21 mouse cellular contexts compared by ENCODE assay signal in genomic region chr5:125383637-125384420, GRCm38 (mm10). TPM values are rescaled to one million over a fixed set of nuclear protein-coding genes. Genes with fewer than 3 reads are reported as not detected.
DNase-seq lines count a peak whose midpoint lies in the region; ATAC-seq and TF ChIP-seq lines count a peak whose summit lies in the region.
"Had no signal": no experiment of that assay in that cellular context is flagged by ENCODE, and none has a peak within 500 bp of the region (broad histone marks: within the 10 kb centered on the region; RNA-seq: fewer than 3 reads in every experiment).

No protein-coding gene starts in this region.

- no peak overlapping the region for H3K4me2 ChIP-seq in liver, embryonic 15.5 days
- H3K4me2 ChIP-seq in liver, embryonic 11.5 days, result no peak overlapping the region
- H3K4me2 ChIP-seq in lung, postnatal 0 days (replicated peaks; ENCODE audit: low read depth, low read length), result no peak overlapping the region
- H3K4me2 ChIP-seq: embryonic facial prominence, embryonic 12.5 days; hindbrain, embryonic 13.5 days; limb, embryonic 13.5 days; lung, embryonic 15.5 days had no signal

- no peaks in the 10 kb centered on the region for H3K9me3 ChIP-seq in liver, embryonic 15.5 days (replicated peaks)
- no peaks in the 10 kb centered on the region for H3K9me3 ChIP-seq in liver, embryonic 11.5 days (ENCODE audit: control insufficient read depth, low read length)
- H3K9me3 ChIP-seq in lung, postnatal 0 days (ENCODE audit: low read length), result no peaks in the 10 kb centered on the region
- H3K9me3 ChIP-seq: embryonic facial prominence, embryonic 12.5 days; G1E; hindbrain, embryonic 13.5 days; limb, embryonic 13.5 days; lung, embryonic 15.5 days had no signal

- intact Hi-C loops in gastrocnemius, adult 2 months (cut with DNase I), result loop anchor here (5.0 kb wide), 1 partner anchor 78 kb away; no protein-coding TSS in a partner anchor
- intact Hi-C loops in gastrocnemius, postnatal 36 days (cut with DNase I), result loop anchor here (2.0 to 5.0 kb wide), 2 partner anchors 77 to 93 kb away; partner anchors contain the start of gene Aacs

- no peak for ATAC-seq in liver, embryonic 15.5 days (ENCODE audit: insufficient read depth)
- ATAC-seq in liver, embryonic 11.5 days (replicated peaks; ENCODE audit: low FRiP score), result no peak
- no peak for ATAC-seq in lung, postnatal 0 days
- ATAC-seq: forebrain, embryonic 16.5 days had no signal

- H3K27me3 ChIP-seq in liver, embryonic 15.5 days, result no peaks in the 10 kb centered on the region
- H3K27me3 ChIP-seq in liver, embryonic 11.5 days (replicated peaks; ENCODE audit: control insufficient read depth, insufficient read depth, low read length), result no peaks in the 10 kb centered on the region
- no peaks in the 10 kb centered on the region for H3K27me3 ChIP-seq in lung, postnatal 0 days (replicated peaks; ENCODE audit: insufficient read depth, low read length)
- H3K27me3 ChIP-seq: embryonic facial prominence, embryonic 12.5 days; hindbrain, embryonic 13.5 days; limb, embryonic 13.5 days; lung, embryonic 15.5 days had no signal

- peak overlapping the region; percentile 38; the same call in 1 of the 2 replicates for H3K27ac ChIP-seq in gastrocnemius, adult 2 months
- 0 out of 2 replicates have a peak overlapping the region, but pooled peaks have one; percentile 9 for H3K27ac ChIP-seq in liver, embryonic 15.5 days (replicated peaks)
- no peak overlapping the region for H3K27ac ChIP-seq in liver, embryonic 11.5 days (ENCODE audit: low read depth, low read length)
- no peak overlapping the region for H3K27ac ChIP-seq in lung, postnatal 0 days (ENCODE audit: low read length)
- H3K27ac ChIP-seq: embryonic facial prominence, embryonic 12.5 days; hindbrain, embryonic 13.5 days; limb, embryonic 13.5 days had no signal

- H3K36me3 ChIP-seq in liver, embryonic 15.5 days (replicated peaks), result peaks cover 37% of the 10 kb centered on the region
- peaks cover 12% of the 10 kb centered on the region for H3K36me3 ChIP-seq in liver, embryonic 11.5 days (ENCODE audit: control insufficient read depth, insufficient read depth, low read length)
- H3K36me3 ChIP-seq in lung, postnatal 0 days (ENCODE audit: insufficient read depth, low read length), result peaks cover 15% of the 10 kb centered on the region; the same call in 1 of the 2 replicates

- H3K4me1 ChIP-seq in liver, embryonic 15.5 days (replicated peaks), result peaks cover 27% of the 10 kb centered on the region
- H3K4me1 ChIP-seq in liver, embryonic 11.5 days (replicated peaks; ENCODE audit: control insufficient read depth, insufficient read depth, low read length), result peaks cover 7% of the 10 kb centered on the region
- H3K4me1 ChIP-seq in lung, postnatal 0 days (ENCODE audit: insufficient read depth, low read depth, low read length), result no peaks in the 10 kb centered on the region

- DNase-seq in gastrocnemius, adult 2 months, result no peak
- DNase-seq in gastrocnemius, postnatal 36 days, result no peak
- no peak for DNase-seq in liver, embryonic 11.5 days (ENCODE audit: low spot score)
- DNase-seq in MN1 (ENCODE audit: low spot score), result peak; percentile 44
- peak; percentile 35 for DNase-seq in naive thymus-derived CD4-positive, alpha-beta T cell, adult 2 months (ENCODE audit: low read depth)
- DNase-seq in lung, postnatal 0 days (ENCODE audit: low spot score), result no peak
- no peak for DNase-seq in spleen, adult 18-20 months
- DNase-seq: adrenal gland, postnatal 14 days; cerebellum, adult 8-10 months; kidney, postnatal 14 days; midbrain, embryonic 14.5 days; thymus, postnatal 4 days had no signal

- TF ChIP-seq CTCF in gastrocnemius, adult 2 months (IDR thresholded peaks at IDR 0.05), result no peak
- no peak for TF ChIP-seq CTCF in lung, postnatal 0 days (IDR thresholded peaks at IDR 0.05)

- 65% methylated on average over 3 of the region's 3 CpGs for WGBS in liver, embryonic 15.5 days (ENCODE audit: insufficient replicate concordance)
- 73% methylated on average over 3 of the region's 3 CpGs for whole genome bisulfite sequencing in liver, embryonic 11.5 days
- 61% methylated on average over 3 of the region's 3 CpGs for WGBS in lung, postnatal 0 days

- TF ChIP-seq EP300 in lung, postnatal 0 days (IDR thresholded peaks at IDR 0.05), result no peak

- H3K4me3 ChIP-seq in gastrocnemius, adult 2 months, result peak overlapping the region; percentile 64
- no peak overlapping the region for H3K4me3 ChIP-seq in liver, embryonic 15.5 days (replicated peaks)
- no peak overlapping the region for H3K4me3 ChIP-seq in liver, embryonic 11.5 days (ENCODE audit: low read depth, low read length)
- H3K4me3 ChIP-seq in lung, postnatal 0 days (ENCODE audit: low read depth, low read length), result no peak overlapping the region
- H3K4me3 ChIP-seq: embryonic facial prominence, embryonic 12.5 days; hindbrain, embryonic 13.5 days; limb, embryonic 13.5 days; lung, embryonic 15.5 days had no signal

- no peak overlapping the region for H3K9ac ChIP-seq in liver, embryonic 15.5 days
- H3K9ac ChIP-seq in liver, embryonic 11.5 days (ENCODE audit: low read depth, low read length), result no peak overlapping the region
- H3K9ac ChIP-seq in lung, postnatal 0 days (replicated peaks; ENCODE audit: low read depth), result no peak overlapping the region
- H3K9ac ChIP-seq: embryonic facial prominence, embryonic 12.5 days; hindbrain, embryonic 13.5 days; limb, embryonic 13.5 days; lung, embryonic 15.5 days had no signal

RNA-seq across cellular contexts. Expression of gene Gm10382, which starts 5.3 kb away (rescaled TPM):
- not detected for total RNA-seq in gastrocnemius, adult 2 months (2021)
- total RNA-seq in gastrocnemius, postnatal 36 days (2021), result under 1 TPM in 1 of 2 experiments, not detected in 1; 0.20 TPM
- 0.31 and 0.35 TPM in 2 replicates for polyA plus RNA-seq in liver, embryonic 15.5 days (2015; fragmentation: Nextera tagmentation; extraction: Ambion mirVana)
- 0.18 and 0.34 TPM in 2 replicates for polyA plus RNA-seq in liver, embryonic 11.5 days (2014; fragmentation: Nextera tagmentation; extraction: Ambion mirVana)
- 0.63 and 0.77 TPM in 2 replicates for polyA plus RNA-seq in lung, postnatal 0 days (2015; fragmentation: Nextera tagmentation; extraction: Ambion mirVana)
- total RNA-seq: G1E; heart, postnatal 10 days had no signal
- polyA plus RNA-seq: neural tube, embryonic 11.5 days had no signal

RNA-seq across cellular contexts. Expression of gene Ubc, which starts 6.2 kb away (rescaled TPM):
- total RNA-seq in gastrocnemius, adult 2 months (2021), result 1,000 to 10,000 TPM; 1,479 to 2,293 TPM
- 1,000 to 10,000 TPM; 1,061 to 1,578 TPM for total RNA-seq in gastrocnemius, postnatal 36 days (2021)
- polyA plus RNA-seq in liver, embryonic 15.5 days (2015; fragmentation: Nextera tagmentation; extraction: Ambion mirVana), result 563 and 623 TPM in 2 replicates
- polyA plus RNA-seq in liver, embryonic 11.5 days (2014; fragmentation: Nextera tagmentation; extraction: Ambion mirVana), result 772 and 827 TPM in 2 replicates
- polyA plus RNA-seq in lung, postnatal 0 days (2015; fragmentation: Nextera tagmentation; extraction: Ambion mirVana), result 751 and 865 TPM in 2 replicates

RNA-seq across cellular contexts. Expression of gene Scarb1, which starts 42.9 kb away (rescaled TPM):
- 10 to 100 TPM; 11.8 to 16.9 TPM for total RNA-seq in gastrocnemius, adult 2 months (2021)
- 10 to 100 TPM; 20.3 to 20.5 TPM for total RNA-seq in gastrocnemius, postnatal 36 days (2021)
- 76.6 and 87.3 TPM in 2 replicates for polyA plus RNA-seq in liver, embryonic 15.5 days (2015; fragmentation: Nextera tagmentation; extraction: Ambion mirVana)
- polyA plus RNA-seq in liver, embryonic 11.5 days (2014; fragmentation: Nextera tagmentation; extraction: Ambion mirVana), result 104 and 108 TPM in 2 replicates
- polyA plus RNA-seq in lung, postnatal 0 days (2015; fragmentation: Nextera tagmentation; extraction: Ambion mirVana), result 54.9 and 64.9 TPM in 2 replicates

RNA-seq across cellular contexts. Expression of gene Dhx37, which starts 50.1 kb away (rescaled TPM):
- 1 to 10 TPM; 4.3 to 4.4 TPM for total RNA-seq in gastrocnemius, adult 2 months (2021)
- total RNA-seq in gastrocnemius, postnatal 36 days (2021), result 1 to 10 TPM; 3.4 to 4.3 TPM
- 4.8 and 4.9 TPM in 2 replicates for polyA plus RNA-seq in liver, embryonic 15.5 days (2015; fragmentation: Nextera tagmentation; extraction: Ambion mirVana)
- polyA plus RNA-seq in liver, embryonic 11.5 days (2014; fragmentation: Nextera tagmentation; extraction: Ambion mirVana), result 18.5 and 19.4 TPM in 2 replicates
- 4.3 and 5.9 TPM in 2 replicates for polyA plus RNA-seq in lung, postnatal 0 days (2015; fragmentation: Nextera tagmentation; extraction: Ambion mirVana)

RNA-seq across cellular contexts. Expression of gene Bri3bp, which starts 57.5 kb away (rescaled TPM):
- total RNA-seq in gastrocnemius, adult 2 months (2021), result 1 to 10 TPM; 2.5 to 3.9 TPM
- total RNA-seq in gastrocnemius, postnatal 36 days (2021), result 1 to 10 TPM; 3.8 to 4.0 TPM
- polyA plus RNA-seq in liver, embryonic 15.5 days (2015; fragmentation: Nextera tagmentation; extraction: Ambion mirVana), result 23.5 and 25.8 TPM in 2 replicates
- 63.6 and 67.9 TPM in 2 replicates for polyA plus RNA-seq in liver, embryonic 11.5 days (2014; fragmentation: Nextera tagmentation; extraction: Ambion mirVana)
- polyA plus RNA-seq in lung, postnatal 0 days (2015; fragmentation: Nextera tagmentation; extraction: Ambion mirVana), result 12.8 and 13.3 TPM in 2 replicates

Comparison
In these comparisons a context has a peak if more than half of its experiments do, and no peak if none do; other contexts are left out.
1. H3K27ac ChIP-seq: peak in gastrocnemius, adult 2 months (single experiment) and liver, embryonic 15.5 days (single experiment); none in liver, embryonic 11.5 days (single experiment) and lung, postnatal 0 days (single experiment).
2. DNase-seq: peak in MN1 (single experiment) and naive thymus-derived CD4-positive, alpha-beta T cell, adult 2 months (single experiment); none in gastrocnemius, adult 2 months (single experiment), gastrocnemius, postnatal 36 days (0 of 2), liver, embryonic 11.5 days (single experiment), lung, postnatal 0 days (single experiment) and spleen, adult 18-20 months (0 of 2).